Mouse (Mus musculus) T-cell, adult 2 months (primary cell): ENCODE measurements at regions not wholly inside any gene's neighbourhood (a gene's known extent, or its start where the extent isn't known, plus 50 kb on each side); places are given as distances from the start of the nearest gene placed in this dataset.

Experiments
- DNase-seq: peaks from one replicate; pipeline ENCODE4 v3.0.0; 2022; ENCODE audit warnings: low spot score

DNA sequence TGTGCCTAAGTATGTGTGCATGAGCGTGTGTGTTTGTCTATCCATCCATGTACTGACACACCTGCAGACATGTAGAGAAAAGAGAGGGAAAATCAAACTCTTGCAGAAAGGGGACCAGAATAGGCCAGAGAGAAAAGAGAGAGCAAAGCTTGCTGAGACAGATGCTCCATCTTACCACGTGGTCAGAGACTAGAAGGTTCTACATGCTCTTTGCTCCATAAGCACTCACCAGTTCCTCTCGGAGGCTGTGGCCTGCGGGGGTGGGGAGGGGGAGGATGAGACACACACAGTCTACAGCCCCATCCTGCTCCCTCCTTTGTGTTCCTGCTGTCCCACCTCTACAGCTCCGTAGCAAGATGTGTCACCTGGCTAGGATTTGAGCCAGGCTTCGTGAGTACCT, 119.7 kb upstream of the Rreb1 start:
- DNase-seq = no peak

DNA sequence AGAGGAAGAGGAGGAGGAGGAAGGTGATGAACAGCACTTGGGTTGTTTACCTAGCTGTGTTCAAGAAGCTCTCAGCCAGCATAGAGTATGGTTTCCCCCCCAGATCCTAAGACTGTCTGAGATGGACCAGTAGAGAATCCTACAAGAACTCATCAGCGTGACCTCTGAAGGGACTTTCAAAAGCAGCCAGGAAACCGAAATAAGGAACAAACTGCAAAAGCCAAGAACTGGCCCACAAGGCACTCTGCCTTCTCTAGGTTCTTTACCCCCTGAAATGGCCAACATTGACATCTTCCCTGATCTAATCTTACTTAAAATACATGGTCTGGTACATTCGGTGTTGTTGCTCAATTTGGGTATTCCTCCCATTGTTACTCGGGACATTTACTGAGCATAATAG, 118.1 kb upstream of the Rreb1 start:
- DNase-seq = no peak

DNA sequence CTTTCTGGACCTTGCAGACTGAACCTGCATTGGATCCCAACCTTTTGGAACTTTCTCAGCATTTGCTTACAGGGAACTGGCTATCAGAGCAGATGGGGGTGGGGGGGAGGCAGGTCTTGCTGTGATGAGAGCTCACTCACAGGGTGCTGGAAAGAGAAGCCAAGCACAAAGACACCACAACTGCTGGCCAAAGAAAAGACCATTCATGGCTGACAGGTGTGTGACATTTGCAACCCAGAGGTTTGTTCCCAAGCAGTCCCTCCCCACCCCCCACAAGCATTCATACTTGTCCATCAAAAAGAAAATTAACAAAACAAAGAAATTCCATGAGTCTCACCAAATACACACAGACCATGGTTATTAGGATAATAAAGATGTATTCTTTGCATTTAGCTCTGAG, 117.5 kb upstream of the Rreb1 start:
- DNase-seq = no peak

DNA sequence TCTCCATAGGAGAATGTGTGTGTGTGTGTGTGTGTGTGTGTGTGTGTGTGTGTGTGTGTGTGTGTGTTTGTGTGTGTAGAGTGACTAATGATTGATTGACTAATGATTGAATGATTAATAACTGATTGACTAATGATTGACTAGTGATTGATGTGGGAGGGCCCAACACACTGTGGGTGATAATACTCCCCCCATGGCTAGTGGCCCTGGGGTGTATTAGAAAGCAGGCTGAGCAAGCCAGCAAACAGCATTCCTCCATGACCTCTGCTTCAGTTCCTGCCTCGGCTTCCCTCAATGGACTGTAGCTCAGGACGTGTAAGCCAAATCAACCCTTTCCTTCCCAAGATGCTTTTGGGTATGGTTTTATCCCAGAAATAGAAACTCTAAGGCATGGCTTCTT, 114.1 kb upstream of the Rreb1 start:
- DNase-seq = no peak

DNA sequence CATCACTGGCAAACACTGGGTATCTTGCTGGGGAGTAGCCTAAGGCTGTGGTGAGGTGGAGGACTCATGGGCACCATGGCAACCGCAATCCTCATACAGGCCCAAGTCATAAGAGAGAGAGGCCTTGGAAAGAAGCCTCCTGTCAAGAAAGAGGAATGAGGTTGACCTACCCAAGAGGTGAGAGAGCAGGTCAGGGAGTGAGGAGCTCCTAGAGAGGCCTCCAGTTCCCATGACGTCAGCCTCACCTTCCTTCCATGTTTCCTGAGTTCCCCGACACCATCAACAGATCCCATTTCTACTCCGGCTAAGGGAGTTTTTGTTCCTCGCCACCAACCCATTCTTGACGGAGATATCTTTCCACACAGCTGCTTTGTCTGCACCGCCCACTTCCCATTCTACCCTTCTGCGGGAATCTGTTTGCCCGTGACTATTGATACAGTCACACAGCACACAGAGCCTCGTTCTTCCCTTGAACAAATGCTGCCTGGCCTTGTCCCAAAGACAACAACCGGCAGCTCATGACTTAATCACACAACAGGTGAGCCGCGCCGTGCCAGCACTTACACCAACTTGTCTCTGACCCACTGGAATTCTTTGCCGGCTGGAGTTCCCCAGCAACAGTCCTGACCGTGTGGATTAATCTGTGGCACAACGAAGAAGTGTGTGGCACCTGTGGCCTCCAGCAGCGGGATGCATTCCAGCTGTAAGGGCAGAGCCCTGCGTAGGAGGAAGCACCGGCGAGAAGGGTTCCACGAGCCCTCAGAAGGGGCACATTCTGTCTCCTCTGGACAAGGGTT, 111.8 kb upstream of the Rreb1 start:
- DNase-seq = no peak

DNA sequence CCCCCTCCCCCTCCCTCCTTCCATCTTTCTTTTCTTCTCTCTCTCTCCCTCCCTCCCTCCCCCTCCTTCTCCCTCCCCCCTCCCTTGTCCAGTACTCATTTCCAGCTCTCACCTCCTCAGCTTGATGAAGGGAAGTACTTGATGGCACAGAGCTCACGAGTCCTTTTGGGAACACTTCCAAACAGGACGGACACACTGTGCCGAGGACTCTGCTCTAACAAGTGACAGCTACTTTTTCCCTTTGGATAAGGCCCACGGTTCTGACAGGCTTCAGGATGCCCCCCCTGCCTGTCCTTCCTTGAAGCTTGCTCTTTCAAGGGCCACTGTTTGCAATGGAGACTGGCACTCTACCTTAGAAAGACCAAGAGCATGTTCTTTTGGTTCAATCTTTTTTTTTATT, 110.8 kb upstream of the Rreb1 start:
- DNase-seq = no peak

DNA sequence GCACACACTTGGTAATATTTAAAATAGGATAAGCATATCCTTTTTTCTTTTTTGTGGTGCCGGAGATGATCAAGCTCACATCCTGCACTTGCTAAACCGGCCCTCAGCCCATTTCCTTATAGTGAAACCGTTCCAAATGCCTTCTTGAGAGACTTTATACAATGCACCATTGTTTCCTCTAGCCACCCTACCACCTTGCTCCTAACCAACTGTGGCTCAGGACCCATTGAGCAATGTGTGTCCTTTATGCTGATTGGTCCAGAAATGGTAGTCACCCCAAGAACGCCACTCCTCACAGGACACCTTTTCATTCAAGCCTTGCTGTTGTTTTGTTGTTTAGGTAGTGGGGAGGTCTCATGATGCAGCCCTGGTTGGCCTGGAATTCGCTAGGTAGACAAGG, 110.3 kb upstream of the Rreb1 start:
- no peak for DNase-seq

DNA sequence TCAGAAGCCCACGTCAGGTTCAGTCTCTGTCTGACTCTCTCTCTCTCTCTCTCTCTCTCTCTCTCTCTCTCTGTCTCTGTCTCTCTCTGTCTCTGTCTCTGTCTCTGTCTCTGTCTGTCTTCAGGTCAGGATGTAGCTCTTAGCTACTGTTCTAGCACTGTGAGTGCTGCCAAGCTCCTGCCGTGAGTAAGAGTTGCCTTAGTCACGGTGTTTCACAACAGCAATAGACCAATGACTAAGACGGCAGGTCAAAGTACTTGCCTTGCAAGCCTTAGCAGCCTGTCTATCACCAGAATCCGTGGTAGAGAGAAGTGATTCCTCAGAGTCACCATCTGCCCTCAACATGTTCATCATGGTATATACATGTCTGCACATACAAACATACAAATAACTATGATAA, 107.1 kb upstream of the Rreb1 start:
- no peak for DNase-seq

DNA sequence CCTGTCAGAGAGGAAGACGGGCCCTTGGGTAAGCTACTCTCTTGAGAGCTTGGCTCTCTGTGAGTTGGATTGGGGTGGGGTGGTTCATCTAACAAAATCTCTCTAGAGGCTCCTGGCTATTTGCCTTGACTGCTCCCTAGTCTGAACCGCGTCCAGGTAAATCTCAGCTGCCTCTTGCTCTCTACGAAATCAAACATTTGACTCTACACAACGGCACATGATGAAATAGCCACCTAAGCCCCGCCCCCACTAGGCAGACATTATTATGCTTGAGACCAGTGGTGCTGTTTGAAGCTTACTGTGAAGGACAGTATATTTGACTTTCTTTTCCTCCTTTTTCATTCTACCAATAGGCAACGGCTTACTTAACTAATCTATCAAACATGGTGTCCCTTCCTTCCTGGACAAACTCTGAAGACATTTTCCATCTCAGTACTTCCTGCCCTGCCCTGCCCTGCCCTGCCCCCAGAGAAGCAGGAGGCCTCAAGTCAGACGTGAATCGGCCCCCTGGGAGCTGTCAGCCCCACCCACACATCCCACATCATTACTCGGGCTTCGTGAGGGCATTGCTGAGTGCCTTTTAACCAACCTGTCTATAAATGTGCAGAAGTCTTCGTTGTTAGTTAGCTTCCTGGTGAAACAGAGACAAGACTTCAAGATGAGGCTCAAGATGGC, 103.4 kb upstream of the Rreb1 start:
- no peak for DNase-seq

DNA sequence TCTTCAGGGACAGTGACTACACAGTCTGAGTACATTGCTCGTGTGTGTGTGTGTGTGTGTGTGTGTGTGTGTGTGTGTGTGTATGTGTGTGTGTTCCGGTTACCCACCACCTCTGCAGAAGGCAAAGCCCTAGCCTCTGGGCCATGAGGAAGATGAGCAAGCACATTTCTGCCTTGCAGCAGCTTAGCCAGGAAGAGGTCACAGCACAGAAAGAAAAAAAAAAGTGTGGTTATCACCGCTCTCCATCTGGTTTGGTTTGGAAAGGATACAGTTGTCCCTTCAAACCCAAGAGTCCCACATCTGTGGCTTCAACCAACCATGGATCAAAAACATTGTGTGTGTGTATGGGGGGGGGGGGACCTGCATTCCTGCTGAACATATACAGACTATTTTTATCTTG, 102.5 kb upstream of the Rreb1 start:
- DNase-seq = no peak

DNA sequence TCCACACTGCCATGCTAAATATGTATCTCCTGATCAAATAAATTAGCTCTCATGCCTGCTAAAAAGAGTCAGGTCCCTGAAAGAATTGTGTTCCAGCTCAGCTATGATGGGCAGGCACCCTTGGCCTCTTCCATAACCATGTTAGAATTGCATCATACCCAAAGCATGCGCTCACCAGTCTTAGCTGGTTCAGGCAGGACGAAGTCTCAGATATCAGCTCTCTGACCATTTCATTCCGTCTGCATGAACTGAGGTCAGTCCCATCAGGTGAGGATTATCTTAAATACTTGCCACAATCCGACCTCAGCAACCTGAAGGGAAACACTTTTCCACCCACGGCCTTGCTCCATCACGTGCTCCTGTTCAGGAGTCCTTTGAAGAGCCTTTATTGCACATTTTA, 101.3 kb upstream of the Rreb1 start:
- no peak for DNase-seq

DNA sequence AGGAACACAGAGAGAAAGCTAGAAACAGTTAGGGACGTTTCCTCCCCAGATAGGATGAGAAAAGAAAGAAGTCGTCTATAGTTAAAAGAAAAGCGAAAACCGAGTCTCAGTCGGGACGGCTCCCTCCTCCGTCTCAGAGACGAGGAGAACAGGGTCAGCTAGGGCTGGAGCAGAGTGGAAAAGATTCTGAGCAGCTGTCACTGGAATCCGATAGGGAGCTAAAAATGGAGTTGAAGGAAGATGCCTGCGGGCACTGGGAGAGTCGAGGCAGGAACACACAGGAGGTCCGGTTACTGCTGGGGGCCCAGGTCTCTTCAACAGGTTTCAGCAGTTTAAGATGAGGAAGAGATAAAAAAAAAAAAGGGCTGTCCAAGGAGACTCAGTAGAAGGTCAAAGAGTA, 99.9 kb upstream of the Rreb1 start:
- DNase-seq = no peak

DNA sequence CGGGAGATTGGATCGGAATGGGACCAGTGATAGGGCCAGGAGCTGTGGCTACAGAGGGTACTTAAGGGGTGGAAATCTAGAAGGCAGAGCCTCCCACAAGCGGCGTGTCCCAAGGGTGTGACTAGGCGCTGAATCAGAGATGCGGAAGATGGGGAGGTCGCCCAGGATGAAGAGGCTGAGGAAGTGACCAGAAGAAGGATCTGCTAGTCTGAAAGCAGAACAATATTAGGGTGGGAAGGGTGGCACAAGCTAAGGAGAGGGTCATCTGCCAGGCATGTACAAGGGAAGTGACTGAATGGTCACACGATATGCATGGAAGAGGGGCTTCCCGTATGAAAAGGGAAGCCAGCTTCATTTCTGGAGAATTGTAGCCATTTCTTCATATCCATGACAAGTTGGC, 99.4 kb upstream of the Rreb1 start:
- no peak for DNase-seq

DNA sequence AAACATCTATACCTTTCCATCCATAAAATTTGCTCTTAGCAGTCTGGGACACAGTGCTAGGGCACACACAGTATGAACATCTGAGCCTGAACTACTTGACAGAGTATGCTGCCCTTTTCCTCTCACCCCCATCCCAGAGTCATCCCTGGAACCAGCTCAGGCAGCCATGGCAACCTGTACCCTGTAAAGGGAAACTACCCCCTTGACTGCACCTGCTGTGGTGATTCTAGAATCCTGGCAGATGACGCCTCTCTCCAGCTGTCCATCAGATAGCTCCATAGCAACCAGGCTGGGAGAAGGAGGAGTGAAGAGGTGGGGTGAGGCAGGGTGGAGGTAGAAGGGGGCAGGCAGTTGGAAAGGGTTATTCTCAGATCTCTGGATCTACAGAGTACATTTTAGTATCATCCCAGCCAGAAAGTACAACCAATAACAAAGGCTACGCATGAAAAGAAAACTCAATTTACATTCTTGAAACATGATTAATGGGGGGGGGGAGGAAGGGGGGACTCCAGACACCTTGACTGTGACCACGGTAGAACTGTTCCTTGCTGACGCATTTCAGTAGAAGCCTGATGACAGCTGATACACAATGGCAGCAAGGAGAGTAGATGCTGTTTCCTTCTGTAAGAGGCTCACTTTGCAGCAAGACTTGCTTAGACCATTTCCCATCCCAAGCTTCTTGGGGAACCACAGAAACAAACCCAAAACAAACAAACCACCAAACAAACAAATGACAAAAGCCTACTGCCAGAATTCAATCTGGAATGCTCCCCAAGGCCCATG, 97.2 kb upstream of the Rreb1 start:
- no peak for DNase-seq

DNA sequence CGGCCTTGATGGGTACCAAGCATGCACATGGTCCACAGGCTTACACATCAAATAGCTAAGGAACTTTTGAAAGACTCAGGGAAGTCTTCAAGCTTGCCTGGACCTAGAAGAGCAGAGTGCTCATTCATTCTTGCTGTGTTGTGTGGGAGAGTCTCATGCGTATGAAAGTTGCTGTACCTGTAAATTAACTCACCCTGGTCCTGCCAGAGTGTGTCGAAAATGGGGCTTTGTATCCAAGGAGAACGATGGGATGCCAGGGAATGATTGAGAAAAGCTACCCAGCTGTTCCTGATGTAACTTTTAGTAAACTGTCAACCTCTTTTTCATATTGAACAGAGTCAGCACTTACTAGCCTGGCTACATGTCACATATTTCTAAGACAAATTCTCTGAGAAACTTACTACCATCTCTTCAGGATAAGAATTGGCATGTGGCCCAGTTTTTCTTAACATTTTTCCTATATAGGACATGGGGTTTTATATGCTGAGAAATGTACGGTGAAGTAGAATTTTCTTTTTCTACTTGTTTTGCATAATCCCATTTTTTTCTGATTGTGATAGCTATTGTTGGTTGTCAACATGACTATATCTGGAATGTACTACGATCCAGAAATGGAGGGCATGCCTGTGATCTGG, 95.0 kb upstream of the Rreb1 start:
- no peak for DNase-seq

DNA sequence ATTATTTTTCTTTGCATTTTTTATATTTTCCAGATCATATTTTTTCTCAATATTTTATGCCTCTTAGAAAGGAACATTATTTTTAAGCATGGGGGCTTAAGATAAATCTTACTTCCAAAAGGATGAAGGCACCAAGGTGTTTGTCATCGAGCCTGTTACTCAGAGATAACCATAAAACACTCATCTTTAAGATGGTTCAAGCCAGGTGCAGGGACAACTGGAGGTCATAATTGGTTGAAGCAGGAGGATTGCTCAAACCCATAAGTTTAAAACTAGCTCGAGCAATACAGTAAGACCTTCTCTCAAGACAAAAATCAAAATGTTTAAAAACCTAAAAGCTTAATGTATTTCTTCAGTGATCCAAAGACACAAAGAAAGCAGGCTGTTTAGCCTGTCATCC, 92.6 kb upstream of the Rreb1 start:
- DNase-seq = no peak

DNA sequence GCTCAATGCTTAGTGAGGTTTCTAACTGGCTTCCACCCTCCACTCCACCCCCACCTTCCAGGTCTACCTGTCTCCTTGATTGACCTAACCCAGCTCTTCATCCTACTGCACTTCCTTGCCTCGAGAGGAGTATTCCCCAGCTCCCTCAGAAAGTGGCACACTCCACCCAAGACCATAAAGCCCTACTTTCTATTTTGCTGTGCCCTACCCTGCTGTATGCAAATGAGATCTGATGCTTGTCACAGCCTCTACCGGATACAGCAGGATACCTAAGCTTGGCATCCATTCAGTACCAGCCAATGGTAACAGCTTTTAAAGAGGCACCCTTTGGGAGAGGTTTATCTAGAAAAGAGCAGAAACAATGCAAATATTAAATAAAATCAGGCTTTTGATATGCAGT, 92.1 kb upstream of the Rreb1 start:
- no peak for DNase-seq

DNA sequence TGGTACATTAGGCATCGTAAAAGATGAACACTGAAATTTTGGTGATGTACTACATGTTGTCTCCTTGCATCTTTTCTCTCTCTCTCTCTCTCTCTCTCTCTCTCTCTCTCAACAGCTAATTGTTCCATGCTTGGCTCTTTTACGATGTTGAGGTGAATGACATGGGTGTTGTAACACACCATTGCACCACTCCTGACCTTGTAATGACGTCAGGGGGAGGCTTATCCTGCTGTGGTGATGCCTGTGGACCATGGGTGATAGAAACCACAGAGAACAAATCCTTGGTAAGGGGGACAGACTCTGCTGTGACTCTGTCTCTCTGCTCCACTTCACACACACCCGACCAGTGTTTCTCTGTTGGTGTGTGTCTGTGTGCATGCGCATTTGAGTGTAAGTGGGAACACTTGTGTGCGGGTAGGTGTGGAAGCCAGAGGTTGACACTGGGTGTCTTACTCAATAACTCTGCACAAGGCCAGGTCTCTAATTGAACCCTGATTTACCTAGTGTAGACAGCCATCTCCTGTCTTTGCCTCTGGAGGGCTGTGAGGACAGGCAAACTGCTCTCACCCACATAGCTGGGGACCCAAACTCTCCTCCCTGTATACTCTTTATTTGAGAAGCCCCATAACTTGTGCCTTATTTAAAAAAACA, 88.9 kb upstream of the Rreb1 start:
- no peak for DNase-seq

DNA sequence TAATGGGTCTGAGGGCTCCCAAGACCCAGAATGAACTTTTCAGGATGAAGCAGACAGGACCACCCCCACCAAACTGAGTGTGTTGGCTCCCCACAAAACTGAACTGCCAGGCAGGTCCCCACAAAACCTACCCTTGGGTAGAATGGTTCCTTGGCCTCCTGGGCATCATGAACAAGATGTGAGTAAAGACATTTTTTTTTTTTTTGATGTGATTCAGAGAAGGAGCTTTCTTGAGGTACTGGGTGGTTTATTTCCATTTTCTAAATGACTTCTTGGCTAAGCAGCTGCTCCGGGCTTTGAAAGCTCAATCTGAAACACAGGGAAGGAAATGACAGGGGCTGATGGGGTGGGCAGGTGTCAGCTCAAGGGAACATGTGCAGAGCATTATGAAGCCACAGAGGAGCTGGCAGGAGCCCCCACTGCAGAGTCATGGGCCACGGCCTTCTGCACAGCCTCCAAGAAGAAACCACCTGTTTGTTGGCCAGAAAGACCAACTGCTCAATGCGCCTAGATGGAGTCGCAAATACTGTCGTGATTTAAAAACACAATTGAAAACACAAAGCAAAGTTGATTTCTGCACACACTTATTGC, 86.2 kb upstream of the Rreb1 start:
- DNase-seq = no peak

DNA sequence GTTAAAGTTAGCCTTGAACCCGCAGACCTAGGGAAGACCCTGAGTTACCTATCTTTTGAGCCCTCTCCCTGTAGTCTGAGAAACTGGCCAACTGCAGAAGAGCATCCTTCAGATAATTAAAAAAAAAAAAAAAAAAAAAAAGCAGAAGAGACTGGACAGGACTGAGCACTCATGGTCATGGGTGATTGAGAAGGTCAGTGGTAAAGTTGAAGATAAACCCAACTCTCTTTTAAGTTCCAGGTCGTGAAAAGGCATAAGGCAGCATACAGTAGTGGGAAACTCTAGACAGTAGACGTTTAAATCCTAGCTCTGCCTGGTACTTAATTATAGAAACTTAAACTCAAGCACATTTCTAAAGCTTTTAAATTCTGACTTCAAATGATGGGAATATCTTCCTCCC, 84.6 kb upstream of the Rreb1 start:
- no peak for DNase-seq

DNA sequence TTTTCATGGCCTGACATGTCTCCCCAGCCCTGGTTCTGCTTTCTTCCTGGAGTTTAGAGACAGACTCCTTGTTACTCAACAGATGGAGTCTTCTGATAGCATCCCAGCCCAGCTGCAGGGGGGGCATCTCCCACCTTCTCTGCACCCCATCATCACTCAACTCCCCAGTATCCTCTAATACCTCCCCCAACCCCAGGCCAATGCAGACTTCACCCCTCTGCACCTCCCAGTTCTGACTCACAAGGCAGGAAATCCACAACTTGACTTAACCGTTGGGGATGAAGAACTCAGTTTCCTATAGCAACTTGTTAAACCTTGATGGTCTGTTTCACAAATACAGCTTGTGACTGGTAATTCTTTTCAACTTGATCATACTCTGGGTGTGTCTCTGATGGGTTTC, 73.7 kb upstream of the Rreb1 start:
- DNase-seq = no peak

DNA sequence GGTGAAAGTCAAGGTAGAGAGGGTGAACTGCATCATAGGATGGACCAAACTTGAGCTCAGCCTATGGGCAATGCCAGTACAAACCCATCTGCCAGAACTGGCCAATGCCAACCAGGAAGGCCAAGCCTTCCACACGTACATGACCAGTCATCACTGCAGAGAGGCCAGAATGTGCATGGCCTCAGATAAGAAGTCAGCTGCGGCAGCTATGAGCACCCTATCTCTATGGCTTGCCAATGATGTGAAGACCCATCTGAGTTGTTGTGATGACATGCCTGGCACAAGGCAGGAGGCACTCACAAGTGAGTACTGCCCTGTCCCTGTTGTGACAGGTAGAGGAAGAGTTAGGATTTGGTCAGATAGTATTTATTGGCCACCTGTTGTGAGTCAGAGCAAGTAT, 72.7 kb upstream of the Rreb1 start:
- no peak for DNase-seq
